Mouse (Mus musculus) neural tube, embryonic 10.5 days (tissue): Measurements from ENCODE around the gene Zfp106.

Experiments
- DNase-seq: peaks from one replicate; pipeline ENCODE4 v3.0.0-alpha.2; 2017; ENCODE audit warnings: low spot score; ENCODE audit errors: extremely low spot score

The Zfp106 gene

DNA sequence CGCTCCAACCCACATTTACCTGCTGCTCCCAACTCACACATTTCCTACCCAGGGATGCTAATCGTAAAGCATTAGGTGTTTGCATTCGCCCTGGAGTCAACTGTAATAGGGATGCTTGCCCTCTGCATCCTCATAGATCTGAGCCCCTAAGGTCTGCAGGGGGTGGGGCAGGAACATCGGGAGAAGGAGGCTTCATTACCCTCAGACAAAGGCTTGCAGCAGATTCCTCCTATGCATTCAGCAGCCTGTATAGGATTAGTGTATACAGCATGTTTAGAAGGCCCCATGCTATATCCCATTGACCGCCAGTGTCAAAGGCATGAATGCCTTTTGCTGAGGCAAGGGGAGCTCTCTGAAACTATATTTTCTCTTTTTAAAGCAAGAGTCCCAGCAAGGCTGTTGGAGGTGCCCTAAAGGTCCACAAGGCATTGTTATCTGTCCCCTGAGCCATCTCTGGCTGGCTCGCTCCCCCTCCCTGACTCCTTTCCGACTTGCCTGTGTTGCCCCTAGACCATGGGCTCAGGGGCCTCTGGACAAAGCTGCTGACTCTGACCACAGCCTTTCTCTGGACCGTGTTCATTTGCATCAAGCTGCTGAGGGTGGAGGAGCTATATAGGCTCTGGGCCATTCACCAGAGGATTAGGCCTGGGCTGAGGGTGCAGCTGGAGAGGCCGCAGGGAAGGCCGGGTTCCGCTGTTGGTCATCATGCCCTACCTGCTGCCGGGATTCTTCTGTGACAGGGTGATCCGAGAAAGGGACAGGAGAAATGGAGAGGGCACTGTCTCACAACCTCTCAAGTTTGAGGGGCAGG lies 87.2 kb downstream of the Zfp106 start:
- DNase-seq = no peak

DNA sequence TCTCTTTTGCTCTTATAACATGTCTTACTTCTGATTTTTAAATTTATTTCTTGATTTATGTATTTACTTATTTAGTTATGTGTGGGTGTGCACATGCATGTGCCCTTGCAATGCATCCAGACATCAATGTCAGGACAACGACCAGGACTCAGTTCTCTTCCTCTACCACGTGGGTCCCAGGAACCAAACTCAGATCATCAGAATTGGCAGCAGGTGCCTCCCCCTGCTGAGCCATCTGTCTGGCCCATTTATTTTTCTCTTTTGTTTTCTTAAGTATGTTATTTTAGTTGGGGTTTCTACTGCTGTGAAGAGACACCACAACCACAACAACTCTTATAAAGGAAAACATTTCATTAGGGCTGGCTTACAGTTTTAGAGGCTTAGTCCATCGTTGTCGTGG lies 92.8 kb downstream of the Zfp106 start:
- DNase-seq = no peak

DNA sequence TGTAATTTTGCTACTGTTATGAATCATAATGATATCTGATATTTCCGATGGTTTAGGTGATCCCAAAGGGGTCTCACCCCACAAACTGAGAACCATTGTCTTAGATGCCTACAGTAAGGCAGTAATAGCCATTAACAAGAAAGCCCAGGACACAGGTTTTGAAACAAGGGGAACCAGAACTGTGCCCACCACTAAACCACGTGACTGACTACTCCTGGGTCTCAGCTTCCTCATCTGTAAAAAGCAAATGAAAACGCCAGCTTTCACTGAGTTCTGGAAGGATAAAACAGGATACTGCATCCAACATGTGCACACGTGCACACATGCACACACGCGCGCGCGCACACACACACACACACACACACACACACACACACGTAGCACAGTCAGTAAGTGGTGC lies 93.9 kb downstream of the Zfp106 start:
- no peak for DNase-seq

DNA sequence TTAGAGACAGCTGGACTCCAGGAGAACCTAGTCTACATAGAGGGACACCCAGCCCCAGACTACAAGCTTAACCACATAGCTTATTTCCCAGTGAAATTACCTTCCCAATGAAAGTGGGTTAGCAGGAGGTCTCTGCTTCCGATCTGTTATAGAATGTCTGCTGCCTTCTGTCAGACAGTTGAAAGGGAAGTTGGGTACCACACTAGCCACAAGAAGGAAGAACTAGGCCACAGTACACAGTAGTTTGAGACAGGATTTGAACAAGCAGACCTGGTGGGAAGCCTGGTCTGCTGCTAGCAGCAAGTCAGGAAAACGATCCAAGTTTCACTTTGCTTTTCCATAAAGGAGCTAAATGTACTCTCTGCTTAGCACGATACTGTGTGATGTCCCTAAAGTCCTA lies 94.4 kb downstream of the Zfp106 start:
- DNase-seq = no peak

DNA sequence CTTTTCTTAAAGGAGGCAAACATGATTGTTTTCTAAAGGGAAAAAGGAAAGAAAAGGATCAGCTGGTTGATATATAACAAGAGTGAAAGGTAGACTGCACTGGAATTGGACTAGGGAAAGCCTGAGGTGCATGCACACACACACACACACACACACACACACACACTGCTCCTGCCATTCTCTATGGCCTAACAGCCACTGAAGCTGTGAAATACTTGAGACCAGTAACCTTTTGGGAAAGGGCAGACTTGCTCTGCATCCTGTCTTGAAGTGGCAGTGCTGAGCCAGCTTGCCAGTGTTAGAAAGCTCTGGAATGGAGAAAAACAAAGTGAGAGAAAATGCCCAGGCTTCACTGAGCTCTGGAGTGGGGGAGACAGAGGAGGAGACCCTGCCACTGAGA lies 95.6 kb downstream of the Zfp106 start:
- DNase-seq = no peak

DNA sequence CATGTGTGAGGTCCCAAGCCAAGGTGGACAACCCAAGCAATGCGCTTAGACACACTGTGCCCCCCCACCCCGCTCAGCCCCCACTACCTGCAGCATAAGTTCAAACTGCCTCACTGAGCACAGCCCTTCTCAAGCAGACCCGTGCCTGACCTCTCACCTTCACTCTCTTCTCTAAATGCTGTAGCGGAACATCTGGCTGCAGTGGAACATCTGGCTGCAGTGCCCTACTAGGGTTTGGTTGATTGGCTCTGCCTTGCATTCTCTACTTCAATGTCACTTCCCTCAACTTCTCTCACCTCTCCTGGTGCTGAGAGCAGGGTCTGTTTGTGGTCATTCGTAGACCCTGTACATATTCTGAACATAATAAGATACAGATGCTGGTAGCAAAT lies 98.3 kb downstream of the Zfp106 start:
- DNase-seq = no peak

DNA sequence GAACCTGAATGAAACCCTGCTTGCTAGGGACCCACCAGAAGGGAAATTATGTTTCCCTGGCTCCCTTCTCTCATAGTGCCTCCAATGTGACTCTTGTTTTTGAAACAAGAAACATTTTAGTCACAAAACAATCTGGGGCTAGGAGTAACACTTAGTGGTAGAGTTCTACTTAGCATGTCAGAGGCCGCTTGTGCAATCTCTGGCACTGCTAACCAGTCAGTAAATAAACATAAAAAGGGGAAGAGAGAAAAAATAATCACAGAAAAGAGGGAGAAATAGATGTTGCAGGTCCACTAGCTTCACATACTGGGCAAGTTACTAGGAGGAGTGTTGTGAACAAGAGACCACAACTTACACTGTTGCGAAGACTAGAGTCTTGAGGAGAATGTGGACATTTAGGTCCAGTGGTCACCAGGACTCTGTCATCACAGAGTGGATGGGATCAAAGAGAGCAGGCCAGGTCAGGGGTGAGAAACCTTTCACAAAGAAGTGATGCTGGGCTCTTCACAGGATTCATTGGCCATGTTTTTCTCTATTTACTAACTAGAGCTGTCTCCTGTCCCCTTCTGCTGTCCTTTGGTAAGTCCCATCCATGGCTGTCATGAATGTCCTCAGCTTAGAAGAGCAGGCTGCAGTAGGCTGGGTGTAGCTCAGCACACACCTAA lies 98.8 kb downstream of the Zfp106 start:
- no peak for DNase-seq

DNA sequence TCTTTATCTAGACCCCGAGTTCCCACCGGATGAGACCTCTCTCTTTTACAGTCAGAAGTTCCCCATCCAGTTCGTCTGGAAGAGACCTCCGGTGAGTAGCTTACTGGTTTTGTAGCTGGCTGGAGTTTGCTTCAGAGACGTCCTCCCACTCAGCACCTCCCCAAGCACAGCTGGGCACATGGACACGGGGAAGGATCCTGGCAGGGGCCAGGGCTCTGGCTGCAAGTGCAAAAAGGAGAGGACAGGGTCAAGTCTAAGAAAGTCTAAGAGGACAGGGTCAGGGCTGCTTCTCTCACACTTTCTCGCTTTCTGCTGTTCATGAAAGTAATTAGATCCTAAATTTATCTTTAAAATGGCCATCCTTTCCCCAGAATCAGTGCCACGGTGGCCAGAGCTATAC lies 99.6 kb downstream of the Zfp106 start:
- no peak for DNase-seq

DNA sequence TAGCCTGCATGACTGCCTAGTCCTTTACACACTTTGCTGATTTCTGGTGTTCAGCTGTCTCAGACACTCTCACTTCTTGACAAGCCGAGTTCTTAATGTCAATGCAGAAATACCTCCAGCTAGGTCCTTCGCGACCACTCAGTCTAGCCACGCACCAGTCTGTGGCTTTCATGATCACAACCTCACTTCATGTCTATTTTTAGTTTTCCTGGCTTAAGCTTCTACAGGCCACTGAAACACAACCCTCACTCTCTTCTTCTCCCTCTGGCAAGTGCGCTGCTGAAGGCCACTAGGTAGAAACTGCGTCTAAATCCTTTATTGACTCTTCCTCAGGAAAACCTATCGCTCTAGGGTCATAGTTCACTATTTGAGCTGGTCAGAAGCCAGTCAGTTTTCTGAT lies 100.3 kb downstream of the Zfp106 start:
- DNase-seq = no peak

DNA sequence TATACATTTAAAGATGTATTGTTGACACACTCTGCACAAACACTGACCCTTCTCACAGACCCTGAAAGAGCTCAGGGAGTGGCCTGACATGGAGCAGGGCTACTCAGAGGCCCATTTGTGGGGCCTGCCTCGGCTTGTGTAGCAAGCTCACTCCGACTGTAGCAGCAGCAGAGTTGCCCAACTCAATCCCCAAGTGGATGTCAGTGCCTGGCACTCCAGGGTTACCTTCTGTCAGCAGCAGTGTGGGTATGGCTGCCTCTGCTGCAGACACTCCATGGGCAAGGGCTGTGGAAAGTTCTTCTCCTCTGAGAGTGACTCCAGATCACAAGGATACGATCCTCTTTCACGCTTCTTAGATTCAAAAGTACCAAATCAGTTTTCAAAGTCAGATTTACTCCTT lies 103.4 kb downstream of the Zfp106 start:
- DNase-seq = no peak
